Mouse (Mus musculus): ENCODE data around the gene Prtg. TPM values are rescaled to one million over a fixed set of nuclear protein-coding genes. Genes with fewer than 3 reads are reported as not detected.

The Prtg gene
- not detected in 2 replicates for polyA plus RNA-seq (2012; ENCODE audit: insufficient read depth, insufficient read length, low replicate concordance, missing spikeins)

DNA sequence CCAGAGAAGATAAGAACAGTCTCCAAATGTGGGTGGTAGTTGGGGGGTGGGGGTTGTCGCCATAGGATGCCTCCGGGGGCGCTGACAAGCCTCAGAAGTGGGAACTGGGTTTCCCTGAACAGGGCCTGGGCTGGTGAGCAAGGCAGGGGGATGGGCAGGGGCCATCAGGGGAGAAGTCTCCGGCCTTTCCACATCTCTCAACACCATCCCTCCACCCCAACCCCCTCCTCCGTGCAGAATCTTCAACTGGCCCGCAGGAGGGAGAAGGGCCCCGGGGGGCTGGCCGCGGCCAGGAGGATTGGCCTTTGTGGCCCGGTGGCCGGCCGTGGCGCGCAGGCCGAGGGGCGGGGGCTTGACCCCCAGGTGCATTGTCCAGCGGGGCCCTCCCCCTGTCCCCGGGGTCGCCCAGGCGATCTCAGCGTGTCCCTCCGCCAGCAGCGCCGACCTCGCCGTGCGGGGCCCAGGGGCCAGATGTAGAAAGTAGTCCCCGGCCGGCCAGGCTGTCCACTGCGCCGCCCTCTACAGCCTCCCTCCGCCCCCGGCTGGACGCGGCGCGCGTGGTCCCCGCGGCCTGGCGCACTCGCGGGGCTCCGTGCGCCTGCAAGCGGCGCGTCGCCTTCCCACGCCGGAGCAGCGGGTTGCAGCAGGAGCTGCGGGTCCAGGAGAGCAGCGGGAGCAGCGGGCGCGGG is at the start of gene Prtg:
Gene Prtg (plus strand): TSS at position 144 of the 689 bp plus-strand sequence.
- peaks cover 7% of the 10 kb centered on the region for H3K4me1 ChIP-seq (ENCODE audit: control insufficient read depth, insufficient read depth, low read length)
- H3K4me3 ChIP-seq (ENCODE audit: insufficient read depth, low read depth, low read length), result peak within 1 kb of the TSS; percentile 89
- TF ChIP-seq CTCF (IDR thresholded peaks at IDR 0.05; ENCODE audit: insufficient read depth, low read depth, low read length) (no peak), POLR2A (IDR thresholded peaks at IDR 0.05; ENCODE audit: insufficient read depth, low read depth, low read length) (peak; percentile 51; the same call in 1 of the 2 replicates)
- 1% methylated on average over 57 of the region's 57 CpGs for WGBS
- H3K27ac ChIP-seq (ENCODE audit: insufficient read depth, low read depth, low read length), result peak within 1 kb of the TSS; percentile 66

DNA sequence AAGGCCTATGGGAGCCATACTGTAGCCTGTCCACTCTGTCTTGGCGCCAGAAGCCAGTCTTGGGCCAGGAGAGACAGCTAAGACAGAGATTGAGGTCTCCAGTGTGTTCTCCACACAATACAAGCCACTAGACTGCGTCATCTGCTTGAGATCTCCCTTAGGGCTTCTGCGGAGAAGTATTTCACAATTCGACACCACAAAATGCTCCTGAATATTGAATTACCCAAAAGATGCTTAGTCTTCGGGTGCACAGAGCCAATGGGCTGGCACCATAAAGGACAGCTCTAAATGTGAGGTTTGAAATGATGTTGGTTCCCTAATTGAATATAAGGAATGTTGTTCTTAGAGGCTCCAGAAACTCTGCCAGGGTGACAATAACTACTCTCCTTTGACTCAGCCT is 49.5 kb upstream of the Prtg start:
- Histone ChIP-seq H3K4me3 (ENCODE audit: insufficient read depth, low read depth, low read length) (no peak overlapping the region), H3K27ac (ENCODE audit: insufficient read depth, low read depth, low read length) (no peak overlapping the region), H3K4me1 (ENCODE audit: control insufficient read depth, insufficient read depth, low read length) (peaks cover 4% of the 10 kb centered on the region)
- WGBS, result 88% methylated on average over 5 of the region's 5 CpGs
- no peak for TF ChIP-seq CTCF (IDR thresholded peaks at IDR 0.05; ENCODE audit: insufficient read depth, low read depth, low read length)
- TF ChIP-seq POLR2A (IDR thresholded peaks at IDR 0.05; ENCODE audit: insufficient read depth, low read depth, low read length), result no peak

DNA sequence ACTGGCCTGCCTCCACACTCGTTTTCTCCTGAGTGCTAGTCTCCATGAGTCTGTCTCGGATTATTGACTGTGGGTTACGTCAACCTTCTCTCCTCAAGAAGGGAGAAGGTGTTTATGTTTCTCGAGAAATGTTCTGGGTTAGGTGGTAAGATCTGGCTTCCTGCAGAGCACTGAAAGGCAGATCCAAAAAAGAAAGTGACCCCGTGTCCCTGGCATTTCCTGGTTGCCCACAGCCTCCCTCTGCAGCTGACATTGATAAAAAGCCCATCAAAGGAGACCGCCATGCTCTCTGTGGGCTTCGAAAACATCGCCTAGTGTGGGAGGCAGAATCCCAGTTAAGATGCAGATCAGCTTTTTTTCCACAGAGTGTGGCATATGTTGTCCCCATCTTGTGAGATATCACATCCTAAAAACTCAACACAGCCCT is 48.0 kb upstream of the Prtg start:
- TF ChIP-seq CTCF (IDR thresholded peaks at IDR 0.05; ENCODE audit: insufficient read depth, low read depth, low read length) (no peak), POLR2A (IDR thresholded peaks at IDR 0.05; ENCODE audit: insufficient read depth, low read depth, low read length) (no peak)
- no peak overlapping the region for H3K4me3 ChIP-seq (ENCODE audit: insufficient read depth, low read depth, low read length)
- no peak overlapping the region for H3K27ac ChIP-seq (ENCODE audit: insufficient read depth, low read depth, low read length)
- 69% methylated on average over 8 of the region's 8 CpGs for whole genome bisulfite sequencing
- peaks cover 7% of the 10 kb centered on the region for H3K4me1 ChIP-seq (ENCODE audit: control insufficient read depth, insufficient read depth, low read length)

DNA sequence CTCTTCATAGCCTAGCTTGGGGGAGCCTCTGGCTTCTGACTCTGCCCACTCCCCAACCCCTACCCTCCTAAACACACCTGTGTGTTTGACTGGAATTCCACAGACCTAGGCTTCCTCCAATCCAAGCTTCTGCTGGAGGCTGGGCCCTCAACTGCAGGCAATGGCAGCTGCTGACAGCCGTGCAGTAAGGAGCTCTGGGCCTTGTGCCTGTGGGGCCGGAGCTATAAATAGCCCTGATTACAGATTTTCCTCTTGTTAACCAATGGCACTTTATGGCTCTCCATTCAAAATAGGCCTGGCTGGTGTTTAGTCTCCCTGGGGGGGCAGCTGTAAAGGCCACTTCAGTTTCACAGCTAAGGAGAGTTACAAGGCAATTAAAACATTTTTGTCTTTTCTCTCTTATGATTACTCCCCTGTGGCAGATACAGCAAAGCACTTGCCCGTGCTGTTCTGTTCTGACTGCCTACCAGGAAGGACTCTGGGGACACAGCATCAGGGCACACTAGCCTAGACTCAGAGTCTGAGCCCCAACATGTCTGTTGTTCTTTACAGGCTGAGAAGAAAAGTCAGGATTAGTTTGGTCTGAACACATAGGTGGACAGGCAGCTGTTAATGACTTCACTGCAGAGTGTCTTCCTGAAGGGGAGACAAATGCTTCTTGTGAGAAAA is 43.5 kb upstream of the Prtg start:
- 0 out of 2 replicates have a peak overlapping the region, but pooled peaks have one; percentile 56 for H3K27ac ChIP-seq (ENCODE audit: insufficient read depth, low read depth, low read length)
- no peak overlapping the region for H3K4me3 ChIP-seq (ENCODE audit: insufficient read depth, low read depth, low read length)
- TF ChIP-seq CTCF (IDR thresholded peaks at IDR 0.05; ENCODE audit: insufficient read depth, low read depth, low read length) (no peak), POLR2A (IDR thresholded peaks at IDR 0.05; ENCODE audit: insufficient read depth, low read depth, low read length) (no peak)
- peaks cover 10% of the 10 kb centered on the region for H3K4me1 ChIP-seq (ENCODE audit: control insufficient read depth, insufficient read depth, low read length)
- 15% methylated on average over 3 of the region's 3 CpGs for WGBS

DNA sequence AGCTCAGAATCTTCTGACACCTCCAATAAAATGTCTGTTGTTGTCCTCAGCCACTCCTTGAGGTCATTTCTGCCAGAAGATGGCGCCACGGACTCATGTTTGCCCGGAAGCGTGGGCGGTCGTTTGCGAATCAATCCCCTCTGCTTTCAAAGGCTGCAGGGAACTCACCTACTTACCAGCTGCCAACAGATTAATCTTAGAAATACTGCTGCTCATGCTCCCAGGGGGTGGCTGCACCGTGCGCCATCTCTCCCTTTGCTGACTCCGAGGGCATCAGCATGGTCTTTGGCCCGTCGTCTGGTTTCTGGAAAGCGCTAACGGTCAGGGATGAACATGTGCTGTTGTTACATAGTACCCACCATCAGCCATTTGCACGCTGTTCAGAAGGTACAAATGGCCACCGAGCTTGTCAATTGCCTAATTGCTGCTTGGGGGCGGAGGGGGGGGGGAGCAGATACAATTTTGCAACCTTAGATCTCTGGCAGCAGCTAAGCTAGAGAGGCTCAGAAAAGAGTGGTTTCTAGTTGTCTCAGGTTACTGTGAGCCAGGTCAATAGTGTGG is 39.8 kb upstream of the Prtg start:
- TF ChIP-seq CTCF (IDR thresholded peaks at IDR 0.05; ENCODE audit: insufficient read depth, low read depth, low read length) (peak; percentile 92), POLR2A (IDR thresholded peaks at IDR 0.05; ENCODE audit: insufficient read depth, low read depth, low read length) (no peak)
- peak overlapping the region; percentile 52 for H3K4me3 ChIP-seq (ENCODE audit: insufficient read depth, low read depth, low read length)
- 2% methylated on average over 17 of the region's 17 CpGs for WGBS
- no peak overlapping the region for H3K27ac ChIP-seq (ENCODE audit: insufficient read depth, low read depth, low read length)
- peaks cover 10% of the 10 kb centered on the region for H3K4me1 ChIP-seq (ENCODE audit: control insufficient read depth, insufficient read depth, low read length)

DNA sequence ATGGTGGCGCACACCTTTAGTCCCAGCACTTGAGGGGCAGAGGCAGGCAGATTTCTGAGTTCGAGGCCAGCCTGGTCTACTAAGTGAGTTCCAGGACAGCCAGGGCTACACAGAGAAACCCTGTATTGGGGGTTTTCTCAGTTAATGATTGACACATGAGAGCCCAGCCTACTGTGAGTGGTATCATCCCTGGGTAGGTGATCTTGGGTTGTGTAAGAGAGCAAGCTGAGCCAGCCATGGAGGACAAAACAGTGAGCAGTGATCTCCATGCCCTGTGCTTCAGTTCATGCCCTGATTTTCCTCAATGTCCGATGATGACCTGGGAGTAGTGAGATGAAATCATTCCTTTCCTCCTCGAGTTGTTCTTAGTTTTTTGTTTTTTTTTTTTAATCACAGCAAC is 31.7 kb upstream of the Prtg start:
- Histone ChIP-seq H3K4me1 (ENCODE audit: control insufficient read depth, insufficient read depth, low read length) (0 out of 2 replicates have a peak, but pooled peaks cover 3% of the 10 kb centered on the region), H3K27ac (ENCODE audit: insufficient read depth, low read depth, low read length) (no peak overlapping the region), H3K4me3 (ENCODE audit: insufficient read depth, low read depth, low read length) (no peak overlapping the region)
- 85% methylated on average over 4 of the region's 4 CpGs for WGBS
- no peak for TF ChIP-seq CTCF (IDR thresholded peaks at IDR 0.05; ENCODE audit: insufficient read depth, low read depth, low read length)
- no peak for TF ChIP-seq POLR2A (IDR thresholded peaks at IDR 0.05; ENCODE audit: insufficient read depth, low read depth, low read length)

DNA sequence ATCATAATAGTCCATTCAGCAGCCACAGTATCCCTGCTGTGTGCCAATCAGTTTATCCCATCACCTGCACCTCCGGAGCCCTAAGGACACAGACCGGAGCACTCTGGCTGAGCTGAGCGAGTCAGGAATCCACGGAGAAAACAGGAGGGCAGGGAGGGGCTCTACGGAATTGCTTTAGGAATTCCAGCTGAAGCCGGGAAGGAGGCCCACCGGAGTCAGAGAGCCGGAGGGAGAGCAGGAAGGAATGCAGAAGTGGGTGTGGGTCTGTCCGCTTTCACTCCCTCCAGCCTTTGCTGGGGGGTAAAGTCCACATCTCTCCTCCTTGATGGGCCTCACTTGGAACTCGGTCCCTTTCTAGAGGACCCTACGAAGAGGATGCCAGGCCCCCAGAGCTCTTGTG is 27.7 kb upstream of the Prtg start:
- no peak for TF ChIP-seq CTCF (IDR thresholded peaks at IDR 0.05; ENCODE audit: insufficient read depth, low read depth, low read length)
- no peak for TF ChIP-seq POLR2A (IDR thresholded peaks at IDR 0.05; ENCODE audit: insufficient read depth, low read depth, low read length)
- WGBS, result 82% methylated on average over 11 of the region's 11 CpGs
- Histone ChIP-seq H3K4me3 (ENCODE audit: insufficient read depth, low read depth, low read length) (no peak overlapping the region), H3K27ac (ENCODE audit: insufficient read depth, low read depth, low read length) (no peak overlapping the region), H3K4me1 (ENCODE audit: control insufficient read depth, insufficient read depth, low read length) (0 out of 2 replicates have a peak, but pooled peaks cover 6% of the 10 kb centered on the region)

DNA sequence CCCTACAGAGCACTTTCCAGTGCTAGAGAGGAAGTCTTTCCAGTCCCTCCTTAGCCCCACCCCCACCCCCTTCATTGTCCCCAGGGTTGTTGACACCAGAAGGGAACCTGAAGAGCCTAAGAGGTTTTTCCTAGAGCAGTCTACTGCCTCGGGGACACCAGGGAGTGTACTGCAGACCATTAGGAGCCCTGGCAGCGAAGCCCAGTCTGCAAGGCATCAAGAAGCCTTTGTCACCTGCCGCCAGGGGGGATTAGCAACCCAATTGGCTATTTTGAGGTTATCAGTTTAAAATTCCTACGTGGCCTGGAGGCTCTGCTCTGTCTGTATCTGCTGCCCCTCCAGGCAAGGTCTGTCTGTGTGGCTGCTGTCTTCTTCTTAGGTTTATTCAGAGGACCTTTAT is 26.9 kb upstream of the Prtg start:
- Histone ChIP-seq H3K27ac (ENCODE audit: insufficient read depth, low read depth, low read length) (no peak overlapping the region), H3K4me3 (ENCODE audit: insufficient read depth, low read depth, low read length) (no peak overlapping the region), H3K4me1 (ENCODE audit: control insufficient read depth, insufficient read depth, low read length) (0 out of 2 replicates have a peak, but pooled peaks cover 6% of the 10 kb centered on the region)
- WGBS, result 54% methylated on average over 4 of the region's 4 CpGs
- TF ChIP-seq POLR2A (IDR thresholded peaks at IDR 0.05; ENCODE audit: insufficient read depth, low read depth, low read length), result no peak
- TF ChIP-seq CTCF (IDR thresholded peaks at IDR 0.05; ENCODE audit: insufficient read depth, low read depth, low read length), result no peak

DNA sequence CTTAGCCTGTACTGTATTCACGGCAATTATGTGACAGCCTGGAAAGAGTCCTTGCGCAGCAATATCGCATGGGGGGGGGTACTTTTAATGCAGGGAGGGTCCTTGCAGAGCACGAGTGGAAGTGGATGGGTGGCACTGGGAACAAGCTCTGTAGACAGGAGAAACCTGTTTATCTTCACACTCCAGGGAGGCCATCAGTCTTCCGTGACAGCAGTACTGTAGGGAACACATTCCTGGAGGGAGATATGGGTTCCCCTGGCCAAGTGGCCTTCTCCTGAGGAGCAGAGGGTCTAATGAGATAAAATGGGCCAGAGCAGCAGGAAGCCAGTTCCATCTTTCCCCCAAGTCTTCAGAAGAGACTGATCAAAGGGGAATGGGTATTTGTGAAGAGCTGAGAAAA is 26.0 kb upstream of the Prtg start:
- Histone ChIP-seq H3K4me3 (ENCODE audit: insufficient read depth, low read depth, low read length) (no peak overlapping the region), H3K4me1 (ENCODE audit: control insufficient read depth, insufficient read depth, low read length) (0 out of 2 replicates have a peak, but pooled peaks cover 6% of the 10 kb centered on the region), H3K27ac (ENCODE audit: insufficient read depth, low read depth, low read length) (no peak overlapping the region)
- 70% methylated on average over 5 of the region's 5 CpGs for WGBS
- no peak for TF ChIP-seq CTCF (IDR thresholded peaks at IDR 0.05; ENCODE audit: insufficient read depth, low read depth, low read length)
- TF ChIP-seq POLR2A (IDR thresholded peaks at IDR 0.05; ENCODE audit: insufficient read depth, low read depth, low read length), result no peak
